Mouse (Mus musculus) heart, embryonic 10.5 days (tissue): ENCODE measurements around the gene Cnn2. TPM values are rescaled to one million over a fixed set of nuclear protein-coding genes. Genes with fewer than 3 reads are reported as not detected.
A peak's percentile ranks its signal among the peaks of the same experiment; 100 is the strongest.

Experiments
- DNase-seq: peaks from one replicate; pipeline ENCODE4 v3.0.0-alpha.2; 2017; ENCODE audit warnings: low spot score
- H3K27ac ChIP-seq: fragments of 300-500 bp; sonication (generic); 2 replicates; pipeline ENCODE4 v1.5.1; 2016; ENCODE audit warnings: mild to moderate bottlenecking
- H3K27me3 ChIP-seq: fragments of 300-500 bp; sonication (generic); 2 replicates; pipeline ENCODE4 v1.6.1; 2016; ENCODE audit warnings: mild to moderate bottlenecking; ENCODE audit not compliant: poor library complexity, insufficient read depth, severe bottlenecking
- H3K36me3 ChIP-seq: fragments of 300-500 bp; sonication (generic); 2 replicates; pipeline ENCODE4 v1.6.1; 2016; ENCODE audit warnings: mild to moderate bottlenecking, moderate library complexity
- H3K4me1 ChIP-seq: fragments of 300-500 bp; sonication (generic); 2 replicates; pipeline ENCODE4 v1.6.1; 2016; ENCODE audit warnings: mild to moderate bottlenecking
- H3K4me3 ChIP-seq: fragments of 300-500 bp; sonication (generic); 2 replicates; pipeline ENCODE4 v1.5.1; 2016; ENCODE audit warnings: mild to moderate bottlenecking, moderate library complexity
- H3K9me3 ChIP-seq: fragments of 300-500 bp; sonication (generic); 2 replicates; pipeline ENCODE4 v1.6.1; 2016; ENCODE audit warnings: mild to moderate bottlenecking, moderate library complexity
- WGBS: fragments of 180-500 bp; shearing (Covaris S2); methylation state at CpG from one replicate; pipeline ENCODE4 v1.1.7; 2016; 5-methylcytosine and 5-hydroxymethylcytosine counted together
- polyA plus RNA-seq: library from polyadenylated mRNA; unstranded; fragments of >200 nt; fragmentation: Nextera tagmentation; extraction: Ambion mirVana; gene quantifications from 2 replicates; pipeline ENCODE4 v1.2.1, GENCODE M21; 2016

The Cnn2 gene
- polyA plus RNA-seq, 1 experiment from 2014 or later = 408 TPM

- peaks cover 16% of the 10 kb centered on the region for H3K36me3 ChIP-seq
- 24% methylated on average over 6 of the region's 6 CpGs for WGBS
- H3K27me3 ChIP-seq = no peaks in the 10 kb centered on the region
- no peak for DNase-seq
- H3K4me1 ChIP-seq = peaks cover 82% of the 10 kb centered on the region
- peak overlapping the region; percentile 86 for H3K4me3 ChIP-seq
- H3K9me3 ChIP-seq = no peaks in the 10 kb centered on the region
- H3K27ac ChIP-seq = peak overlapping the region; percentile 98
Observed at GRCm38 (mm10) chr10:79986232-79986878, 2.0 kb upstream of the Cnn2 start.

DNA sequence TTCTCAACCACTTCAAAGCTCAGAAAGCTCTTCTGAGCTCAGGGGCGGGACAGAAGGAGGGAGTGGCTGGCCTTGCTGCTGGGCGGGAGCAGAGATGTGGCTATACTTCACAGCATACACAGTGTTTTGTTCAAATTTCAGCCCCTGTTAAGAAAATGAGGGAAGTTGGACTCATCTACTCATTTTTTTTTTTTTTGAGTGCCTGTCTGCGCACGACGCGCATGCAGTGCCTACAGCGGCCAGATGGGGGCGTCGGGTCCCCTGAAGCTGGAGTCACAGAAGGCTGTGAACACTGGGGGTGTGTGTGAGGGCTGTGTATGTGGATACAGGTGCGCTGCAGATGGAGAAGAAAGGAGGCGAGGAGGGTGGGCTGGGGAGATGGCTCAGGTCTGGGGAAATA lies 1.4 kb upstream of the Cnn2 start:
- WGBS = 4% methylated on average over 11 of the region's 11 CpGs
- Histone ChIP-seq H3K36me3 (peaks cover 22% of the 10 kb centered on the region), H3K4me1 (peaks cover 76% of the 10 kb centered on the region), H3K27ac (peak overlapping the region; percentile 98), H3K27me3 (no peaks in the 10 kb centered on the region), H3K9me3 (0 out of 2 replicates have a peak, but pooled peaks cover 3% of the 10 kb centered on the region), H3K4me3 (peak overlapping the region; percentile 86)
- DNase-seq = peak; percentile 93

- H3K36me3 ChIP-seq = peaks cover 28% of the 10 kb centered on the region
- peaks cover 68% of the 10 kb centered on the region for H3K4me1 ChIP-seq
- H3K27me3 ChIP-seq = no peaks in the 10 kb centered on the region
- DNase-seq = no peak
- 0 out of 2 replicates have a peak, but pooled peaks cover 3% of the 10 kb centered on the region for H3K9me3 ChIP-seq
- H3K4me3 ChIP-seq = peak overlapping the region; percentile 86
- H3K27ac ChIP-seq = peak overlapping the region; percentile 98
- WGBS = 7% methylated on average over 27 of the region's 27 CpGs
Observed at GRCm38 (mm10) chr10:79987771-79988505, 446 bp upstream of the Cnn2 start.

- H3K27me3 ChIP-seq = no peaks in the 10 kb centered on the region
- peak overlapping the region; percentile 86 for H3K4me3 ChIP-seq
- WGBS = 24% methylated on average over 8 of the region's 8 CpGs
- 0 out of 2 replicates have a peak, but pooled peaks cover 3% of the 10 kb centered on the region for H3K9me3 ChIP-seq
- no peak for DNase-seq
- H3K4me1 ChIP-seq = peaks cover 60% of the 10 kb centered on the region
- H3K36me3 ChIP-seq = peaks cover 42% of the 10 kb centered on the region
- peak overlapping the region; percentile 98 for H3K27ac ChIP-seq
Observed at GRCm38 (mm10) chr10:79989272-79989786, 945 bp downstream of the Cnn2 start.

- no peak for DNase-seq
- Histone ChIP-seq H3K27ac (peak overlapping the region; percentile 98), H3K4me3 (peak overlapping the region; percentile 86), H3K9me3 (0 out of 2 replicates have a peak, but pooled peaks cover 3% of the 10 kb centered on the region), H3K4me1 (peaks cover 61% of the 10 kb centered on the region), H3K27me3 (no peaks in the 10 kb centered on the region), H3K36me3 (peaks cover 48% of the 10 kb centered on the region)
- WGBS = 13% methylated on average over 15 of the region's 15 CpGs
Observed at GRCm38 (mm10) chr10:79989870-79990269, 1.5 kb downstream of the Cnn2 start.

GRCm38 (mm10) chr10:79991099-79991498 lies 2.7 kb downstream of the Cnn2 start:
- 67% methylated on average over 12 of the region's 12 CpGs for WGBS
- peaks cover 56% of the 10 kb centered on the region for H3K36me3 ChIP-seq
- H3K9me3 ChIP-seq = 0 out of 2 replicates have a peak, but pooled peaks cover 3% of the 10 kb centered on the region
- H3K4me3 ChIP-seq = peak overlapping the region; percentile 86; the same call in 1 of the 2 replicates
- DNase-seq = no peak
- no peaks in the 10 kb centered on the region for H3K27me3 ChIP-seq
- H3K27ac ChIP-seq = no peak overlapping the region
- H3K4me1 ChIP-seq = peaks cover 55% of the 10 kb centered on the region

DNA sequence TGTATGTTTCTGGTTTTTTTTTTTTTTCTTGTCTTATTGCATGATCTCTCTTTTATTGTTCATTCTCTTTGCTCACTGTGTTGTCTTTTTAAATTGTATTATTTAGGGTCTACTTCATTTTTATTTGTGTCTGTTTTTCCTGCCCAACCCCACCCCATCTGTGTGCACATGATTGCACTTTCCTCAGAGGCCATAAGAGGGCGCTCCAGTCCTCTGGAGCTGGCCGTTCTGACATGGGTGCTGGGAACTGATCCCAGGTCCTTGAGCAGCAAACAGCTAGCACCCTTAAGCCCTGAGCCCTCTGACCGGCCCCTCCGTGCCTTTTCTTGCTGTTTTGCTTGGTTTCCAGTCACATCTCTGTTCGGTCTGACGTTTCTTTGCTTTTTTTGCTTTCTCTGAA lies 3.2 kb downstream of the Cnn2 start:
- WGBS = 90% methylated on average over 6 of the region's 6 CpGs
- Histone ChIP-seq H3K4me1 (peaks cover 53% of the 10 kb centered on the region), H3K4me3 (0 out of 2 replicates have a peak overlapping the region, but pooled peaks have one; percentile 3), H3K9me3 (0 out of 2 replicates have a peak, but pooled peaks cover 3% of the 10 kb centered on the region), H3K27me3 (no peaks in the 10 kb centered on the region), H3K27ac (no peak overlapping the region), H3K36me3 (peaks cover 56% of the 10 kb centered on the region)
- no peak for DNase-seq

GRCm38 (mm10) chr10:79994397-79995115 lies 6.2 kb downstream of the Cnn2 start:
- Histone ChIP-seq H3K36me3 (peaks cover 58% of the 10 kb centered on the region), H3K27ac (peak overlapping the region; percentile 1; the same call in 1 of the 2 replicates), H3K27me3 (peaks cover 17% of the 10 kb centered on the region), H3K9me3 (0 out of 2 replicates have a peak, but pooled peaks cover 3% of the 10 kb centered on the region), H3K4me1 (peaks cover 42% of the 10 kb centered on the region), H3K4me3 (no peak overlapping the region)
- DNase-seq = no peak
- WGBS = 90% methylated on average over 16 of the region's 16 CpGs

- H3K4me3 ChIP-seq = no peak overlapping the region
Observed at GRCm38 (mm10) chr10:79995636-79996035, 7.3 kb downstream of the Cnn2 start.

DNA sequence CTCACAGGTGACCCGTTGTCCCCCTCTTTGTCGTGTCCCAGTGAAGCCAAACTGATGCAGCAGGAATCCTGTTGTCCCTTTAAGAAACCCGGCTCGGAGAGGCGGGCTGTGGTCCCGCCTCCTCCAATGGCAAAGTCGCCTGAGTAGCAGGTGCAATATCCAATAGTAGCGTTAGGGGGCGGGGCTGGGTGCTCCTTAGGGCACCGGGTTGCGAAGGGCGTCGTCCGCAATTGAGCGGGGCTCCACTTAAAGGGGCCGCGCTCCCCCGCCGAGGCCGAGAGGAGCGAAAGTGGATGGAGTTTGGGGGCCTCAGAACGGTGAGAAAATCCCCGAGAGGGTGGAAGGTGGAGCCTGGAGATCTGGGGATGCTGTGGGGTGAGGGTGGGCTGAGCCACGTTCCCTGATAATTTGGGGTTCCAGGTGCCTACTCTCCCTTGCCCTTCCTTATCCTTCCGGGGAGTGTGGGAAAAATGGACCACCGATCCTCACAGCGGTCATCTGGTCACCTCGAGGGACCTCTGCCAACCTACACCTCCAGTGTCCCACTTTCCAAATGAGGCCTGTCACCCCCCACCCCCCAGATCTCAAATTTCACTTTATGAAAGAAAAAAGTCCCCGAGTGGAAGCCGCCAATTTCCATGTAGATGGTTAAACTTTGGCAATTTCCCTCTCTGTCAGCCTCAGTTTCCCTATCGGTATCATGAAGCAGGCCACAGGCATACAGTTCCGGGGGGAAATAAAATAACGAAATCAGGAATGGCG lies 8.1 kb downstream of the Cnn2 start, which contains the start of gene Abca7:
Gene Abca7 (plus strand): TSS at position 223 of the 762 bp plus-strand sequence.
- Histone ChIP-seq H3K27me3 (peaks cover 36% of the 10 kb centered on the region), H3K4me1 (peaks cover 28% of the 10 kb centered on the region), H3K36me3 (peaks cover 46% of the 10 kb centered on the region), H3K4me3 (peak within 1 kb of the TSS; percentile 68), H3K9me3 (0 out of 2 replicates have a peak, but pooled peaks cover 3% of the 10 kb centered on the region), H3K27ac (peak within 1 kb of the TSS; percentile 85)
- DNase-seq = peak; percentile 98
- under 1% methylated on average over 34 of the region's 34 CpGs for WGBS

More at GRCm38 (mm10) chr10:79995636-79996035, 7.3 kb downstream of the Cnn2 start:
- Histone ChIP-seq H3K27ac (no peak overlapping the region), H3K4me1 (peaks cover 33% of the 10 kb centered on the region), H3K36me3 (peaks cover 54% of the 10 kb centered on the region), H3K27me3 (peaks cover 27% of the 10 kb centered on the region), H3K9me3 (0 out of 2 replicates have a peak, but pooled peaks cover 3% of the 10 kb centered on the region)
- no peak for DNase-seq
- 57% methylated on average over 1 of the region's 1 CpGs for WGBS

GRCm38 (mm10) chr10:79997034-79997760 lies 8.8 kb downstream of the Cnn2 start:
- H3K36me3 ChIP-seq = peaks cover 38% of the 10 kb centered on the region
- DNase-seq = peak; percentile 94
- peak overlapping the region; percentile 85 for H3K27ac ChIP-seq
- H3K27me3 ChIP-seq = peaks cover 43% of the 10 kb centered on the region
- peaks cover 31% of the 10 kb centered on the region for H3K4me1 ChIP-seq
- H3K4me3 ChIP-seq = peak overlapping the region; percentile 68
- under 1% methylated on average over 35 of the region's 35 CpGs for WGBS
- H3K9me3 ChIP-seq = no peaks in the 10 kb centered on the region
